Mouse (Mus musculus) C2C12 (cell line): ENCODE data around the gene Nav2. TPM values are rescaled to one million over a fixed set of nuclear protein-coding genes. Genes with fewer than 3 reads are reported as not detected.

Experiments used
- H3K27me3 ChIP-seq: one replicate; pipeline ENCODE4 v1.6.1; 2011; ENCODE audit not compliant: control insufficient read depth, insufficient read depth, insufficient read length
- H3K36me3 ChIP-seq: one replicate; pipeline ENCODE4 v1.6.1; 2011; ENCODE audit not compliant: control insufficient read depth, insufficient read depth
- H3K4me3 ChIP-seq: one replicate; pipeline ENCODE4 v1.5.1; 2011; ENCODE audit warnings: mild to moderate bottlenecking, control low read depth; ENCODE audit not compliant: poor library complexity, insufficient read depth, severe bottlenecking
- H3K79me2 ChIP-seq: one replicate; pipeline ENCODE4 v1.6.1; 2011; ENCODE audit not compliant: control insufficient read depth, insufficient read depth
- H3K79me3 ChIP-seq: one replicate; pipeline ENCODE4 v1.6.1; 2011; ENCODE audit warnings: low read depth, control low read depth
- H3ac ChIP-seq: one replicate; pipeline ENCODE3; 2011; ENCODE audit warnings: low read depth; ENCODE audit not compliant: control insufficient read depth, insufficient read length
- CEBPB ChIP-seq: IDR thresholded peaks from one replicate; pipeline ENCODE4 v1.6.1; 2011; ENCODE audit warnings: low read depth, mild to moderate bottlenecking, control low read depth, moderate library complexity
- CTCF ChIP-seq: IDR thresholded peaks from one replicate; pipeline ENCODE4 v1.5.1; 2011; ENCODE audit not compliant: control insufficient read depth, insufficient read depth, insufficient read length
- FOSL1 ChIP-seq: IDR thresholded peaks from one replicate; pipeline ENCODE4 v1.8.0; 2011; ENCODE audit warnings: mild to moderate bottlenecking, low read length; ENCODE audit not compliant: poor library complexity, insufficient read depth, severe bottlenecking
- MAX ChIP-seq: IDR thresholded peaks from one replicate; pipeline ENCODE4 v1.6.1; 2011; ENCODE audit warnings: mild to moderate bottlenecking, control low read depth
- MYOD1 ChIP-seq: IDR thresholded peaks from one replicate; pipeline ENCODE4 v1.6.1; 2011; ENCODE audit warnings: low read depth; ENCODE audit not compliant: control insufficient read depth, insufficient read length
- MYOG ChIP-seq: IDR thresholded peaks from one replicate; pipeline ENCODE4 v1.6.1; 2011; ENCODE audit not compliant: control insufficient read depth, insufficient read length; ENCODE audit errors: extremely low read depth
- USF1 ChIP-seq: IDR thresholded peaks from one replicate; pipeline ENCODE4 v1.6.1; 2011; ENCODE audit warnings: low read depth, mild to moderate bottlenecking, control low read depth, moderate library complexity
- polyA plus RNA-seq: library from polyadenylated mRNA; unstranded; fragments of >200 nt; fragmentation: generic; extraction: Trizol; gene quantifications from one replicate; pipeline ENCODE4 v1.2.1, GENCODE M21; 2012; ENCODE audit warnings: missing spikeins

Nav2 gene
- polyA plus RNA-seq, 1 experiment: 4.7 TPM

DNA sequence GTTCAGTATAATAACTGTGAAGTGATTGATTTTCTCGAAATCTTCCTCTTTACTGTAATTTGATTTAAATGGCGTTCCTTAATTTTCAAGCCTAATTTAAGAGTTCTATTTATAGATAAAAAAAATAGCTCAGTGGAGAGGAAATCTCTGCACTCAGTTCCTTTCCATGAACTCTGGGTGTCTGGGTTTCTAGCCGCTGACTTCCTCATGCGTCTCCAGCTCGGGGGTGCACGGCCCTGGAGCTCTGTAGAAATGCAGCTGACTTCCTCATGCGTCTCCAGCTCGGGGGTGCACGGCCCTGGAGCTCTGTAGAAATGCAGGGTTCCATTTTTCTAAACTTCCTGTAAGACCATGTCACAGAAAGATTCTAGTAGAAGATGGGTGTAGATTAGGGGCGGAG, 90.1 kb downstream of the Nav2 start:
- no peak overlapping the region for H3ac ChIP-seq
- no peaks in the 10 kb centered on the region for H3K79me3 ChIP-seq
- no peaks in the 10 kb centered on the region for H3K36me3 ChIP-seq
- peaks cover 37% of the 10 kb centered on the region for H3K27me3 ChIP-seq
- no peaks in the 10 kb centered on the region for H3K79me2 ChIP-seq
- TF ChIP-seq MYOD1 (no peak), USF1 (no peak)
- no peak overlapping the region for H3K4me3 ChIP-seq

DNA sequence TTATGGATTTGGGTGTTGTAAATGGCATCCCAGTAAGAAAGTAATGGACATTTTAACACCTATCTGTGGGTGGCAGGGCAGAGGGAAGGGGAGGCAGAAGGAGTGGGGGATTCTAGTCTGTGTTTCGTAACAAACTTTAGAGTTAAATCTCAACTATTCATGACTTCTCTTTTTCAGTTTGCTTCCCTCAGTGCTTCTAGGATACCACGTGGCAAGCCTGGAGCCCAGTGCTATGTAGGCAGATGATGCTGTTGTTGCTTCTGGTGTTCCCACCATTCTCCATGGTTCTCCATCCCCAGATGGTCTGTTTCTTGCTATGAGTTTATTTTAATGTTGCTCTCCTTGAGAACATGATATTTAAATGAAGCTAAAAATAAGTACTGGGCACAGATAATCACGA, 92.3 kb downstream of the Nav2 start:
- peaks cover 25% of the 10 kb centered on the region for H3K27me3 ChIP-seq
- no peak overlapping the region for H3K4me3 ChIP-seq
- no peaks in the 10 kb centered on the region for H3K79me3 ChIP-seq
- no peaks in the 10 kb centered on the region for H3K79me2 ChIP-seq
- H3ac ChIP-seq: no peak overlapping the region
- no peak for TF ChIP-seq MYOD1
- no peak for TF ChIP-seq FOSL1
- TF ChIP-seq CEBPB: no peak
- TF ChIP-seq CTCF: no peak
- TF ChIP-seq USF1: no peak
- no peak for TF ChIP-seq MYOG
- TF ChIP-seq MAX: no peak
- H3K36me3 ChIP-seq: no peaks in the 10 kb centered on the region

- no peaks in the 10 kb centered on the region for H3K79me2 ChIP-seq
- H3K79me3 ChIP-seq: no peaks in the 10 kb centered on the region
- H3K4me3 ChIP-seq: no peak overlapping the region
- no peaks in the 10 kb centered on the region for H3K36me3 ChIP-seq
- no peak overlapping the region for H3ac ChIP-seq
- peaks cover 21% of the 10 kb centered on the region for H3K27me3 ChIP-seq
- TF ChIP-seq MAX: no peak
These were observed 95.9 kb downstream of the Nav2 start for GRCm38 (mm10) chr7:49004402-49004801.

DNA sequence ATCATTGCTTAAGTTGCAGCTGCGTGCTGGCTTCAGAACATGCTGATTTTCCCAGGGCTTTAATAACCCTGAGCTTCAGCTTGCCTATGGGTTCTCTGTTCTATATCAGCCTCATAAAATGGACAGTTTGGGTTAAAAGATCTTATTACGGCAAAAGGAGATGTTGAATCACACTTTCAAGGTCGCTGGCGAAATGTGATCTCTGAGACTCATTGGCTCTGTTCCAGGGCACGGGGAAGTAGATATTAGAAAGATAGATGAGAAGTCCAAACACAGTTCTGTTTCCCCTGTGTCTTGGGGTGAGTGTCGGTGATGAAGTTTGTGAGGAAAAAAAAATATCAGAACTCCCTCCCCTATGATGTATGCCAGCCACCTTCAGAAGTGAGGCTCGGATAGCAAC, 98.4 kb downstream of the Nav2 start:
- TF ChIP-seq MYOD1 (no peak), CTCF (no peak), MAX (no peak), USF1 (no peak), CEBPB (no peak), MYOG (no peak), FOSL1 (no peak)
- no peak overlapping the region for H3ac ChIP-seq
- no peaks in the 10 kb centered on the region for H3K36me3 ChIP-seq
- H3K27me3 ChIP-seq: peaks cover 27% of the 10 kb centered on the region
- H3K79me2 ChIP-seq: no peaks in the 10 kb centered on the region
- no peaks in the 10 kb centered on the region for H3K79me3 ChIP-seq
- H3K4me3 ChIP-seq: no peak overlapping the region

DNA sequence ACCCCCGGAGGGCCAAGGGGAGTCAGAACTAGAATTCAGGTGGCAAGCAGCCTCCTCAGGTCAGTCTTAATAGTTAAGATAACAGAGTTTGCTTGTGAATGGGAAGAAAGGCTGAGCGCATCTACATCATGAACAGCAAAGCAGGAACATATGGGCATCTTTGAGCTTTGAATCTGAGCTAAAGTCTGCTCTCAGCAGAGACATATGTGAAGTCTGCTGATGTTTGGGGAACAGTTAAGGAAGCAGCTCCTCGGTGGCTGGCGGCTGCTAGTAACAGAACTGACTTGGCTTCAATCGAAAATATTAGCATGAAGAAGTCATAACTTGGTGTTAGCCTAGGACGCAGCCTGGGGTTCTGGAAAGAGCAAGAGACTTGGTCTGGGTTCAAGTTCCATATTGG, 102.2 kb downstream of the Nav2 start:
- no peak for TF ChIP-seq MAX
- TF ChIP-seq MYOD1: no peak
- TF ChIP-seq USF1: no peak
- no peak for TF ChIP-seq FOSL1
- TF ChIP-seq CEBPB: no peak
- TF ChIP-seq CTCF: no peak
- TF ChIP-seq MYOG: no peak
- H3K79me3 ChIP-seq: no peaks in the 10 kb centered on the region
- H3ac ChIP-seq: no peak overlapping the region
- peaks cover 39% of the 10 kb centered on the region for H3K27me3 ChIP-seq
- no peaks in the 10 kb centered on the region for H3K79me2 ChIP-seq
- no peak overlapping the region for H3K4me3 ChIP-seq
- no peaks in the 10 kb centered on the region for H3K36me3 ChIP-seq

- Histone ChIP-seq H3K79me2 (no peaks in the 10 kb centered on the region), H3K36me3 (no peaks in the 10 kb centered on the region), H3ac (no peak overlapping the region), H3K4me3 (no peak overlapping the region), H3K79me3 (no peaks in the 10 kb centered on the region), H3K27me3 (peaks cover 43% of the 10 kb centered on the region)
- TF ChIP-seq USF1 (no peak), CTCF (no peak)
These were observed 103.5 kb downstream of the Nav2 start for GRCm38 (mm10) chr7:49012027-49012426.
